Mouse (Mus musculus) limb, embryonic 11.5 days (tissue): ENCODE measurements around the gene Zfp316. TPM values are rescaled to one million over a fixed set of nuclear protein-coding genes. Genes with fewer than 3 reads are reported as not detected.

ENCODE experiments used
- ATAC-seq: fragments of 200-750 bp; cut with Nextera tagmentation; 2 replicates; pipeline ENCODE4 v1.8.0; 2017; ENCODE audit warnings: low read depth; ENCODE audit not compliant: insufficient number of reproducible peaks, low FRiP score, low TSS enrichment
- DNase-seq: peaks from one replicate; pipeline ENCODE4 v3.0.0-alpha.2; 2015; ENCODE audit warnings: low spot score
- H3K27ac ChIP-seq: fragments of 300-500 bp; sonication (generic); replicated peaks from 2 replicates; pipeline ENCODE4 v1.5.1; 2014; ENCODE audit warnings: low read depth, mild to moderate bottlenecking, low read length
- H3K27me3 ChIP-seq: fragments of 300-500 bp; sonication (generic); 2 replicates; pipeline ENCODE4 v1.6.1; 2014; ENCODE audit warnings: mild to moderate bottlenecking, low read length, mixed read lengths; ENCODE audit not compliant: control insufficient read depth, insufficient read depth
- H3K36me3 ChIP-seq: fragments of 300-500 bp; sonication (generic); 2 replicates; pipeline ENCODE4 v1.6.1; 2014; ENCODE audit warnings: mild to moderate bottlenecking, low read length, moderate library complexity, mixed read lengths; ENCODE audit not compliant: control insufficient read depth, insufficient read depth
- H3K4me1 ChIP-seq: fragments of 300-500 bp; sonication (generic); 2 replicates; pipeline ENCODE4 v1.6.1; 2014; ENCODE audit warnings: low read length, mixed read lengths; ENCODE audit not compliant: control insufficient read depth, insufficient read depth
- H3K4me2 ChIP-seq: fragments of 300-500 bp; sonication (generic); 2 replicates; pipeline ENCODE4 v1.6.1; 2014; ENCODE audit warnings: low read depth, mild to moderate bottlenecking, moderate library complexity; ENCODE audit not compliant: severe bottlenecking
- H3K4me3 ChIP-seq: fragments of 300-500 bp; sonication (generic); 2 replicates; pipeline ENCODE4 v1.5.1; 2014; ENCODE audit warnings: low read depth, low read length
- H3K9ac ChIP-seq: fragments of 300-500 bp; sonication (generic); 2 replicates; pipeline ENCODE4 v1.6.1; 2014; ENCODE audit warnings: mild to moderate bottlenecking, low read length
- H3K9me3 ChIP-seq: fragments of 300-500 bp; sonication (generic); 2 replicates; pipeline ENCODE4 v1.6.1; 2016; ENCODE audit warnings: low read length; ENCODE audit not compliant: control insufficient read depth
- WGBS: fragments of 180-500 bp; shearing (Covaris S2); extraction: QIAGEN DNeasy Blood & Tissue Kit; methylation state at CpG from one replicate; pipeline ENCODE4 v1.1.7; 2014; 5-methylcytosine and 5-hydroxymethylcytosine counted together
- polyA plus RNA-seq: library from polyadenylated mRNA; unstranded; fragments of >200 nt; fragmentation: Nextera tagmentation; extraction: Ambion mirVana; gene quantifications from 2 replicates; pipeline ENCODE4 v1.2.1, GENCODE M21; 2014

Zfp316 gene
- polyA plus RNA-seq, 1 experiment from 2014 or later: 2.0 TPM

GRCm38 (mm10) chr5:143261636-143262035 lies 8.2 kb downstream of the Zfp316 start:
- Histone ChIP-seq H3K36me3 (peaks cover 4% of the 10 kb centered on the region; the same call in 1 of the 2 replicates), H3K4me2 (no peak overlapping the region), H3K9me3 (no peaks in the 10 kb centered on the region), H3K27me3 (peaks cover 7% of the 10 kb centered on the region), H3K4me1 (no peaks in the 10 kb centered on the region), H3K9ac (no peak overlapping the region), H3K4me3 (no peak overlapping the region), H3K27ac (no peak overlapping the region)
- no peak for DNase-seq
- WGBS: 93% methylated on average over 8 of the region's 8 CpGs
- ATAC-seq: no peak

GRCm38 (mm10) chr5:143255802-143256201 lies 14.0 kb downstream of the Zfp316 start:
- WGBS: 69% methylated on average over 5 of the region's 5 CpGs
- H3K36me3 ChIP-seq: peaks cover 2% of the 10 kb centered on the region; the same call in 1 of the 2 replicates
- ATAC-seq (no peak), DNase-seq (no peak)
- no peak overlapping the region for H3K27ac ChIP-seq
- no peak overlapping the region for H3K9ac ChIP-seq
- no peak overlapping the region for H3K4me3 ChIP-seq
- H3K9me3 ChIP-seq: 0 out of 2 replicates have a peak, but pooled peaks cover 2% of the 10 kb centered on the region
- H3K4me1 ChIP-seq: peaks cover 17% of the 10 kb centered on the region
- H3K27me3 ChIP-seq: peaks cover 66% of the 10 kb centered on the region
- no peak overlapping the region for H3K4me2 ChIP-seq

- Histone ChIP-seq H3K9me3 (0 out of 2 replicates have a peak, but pooled peaks cover 2% of the 10 kb centered on the region), H3K4me1 (peaks cover 17% of the 10 kb centered on the region), H3K27me3 (peaks cover 66% of the 10 kb centered on the region), H3K36me3 (no peaks in the 10 kb centered on the region), H3K27ac (no peak overlapping the region), H3K4me3 (no peak overlapping the region), H3K4me2 (no peak overlapping the region), H3K9ac (no peak overlapping the region)
- DNase-seq (no peak), ATAC-seq (no peak)
- WGBS: 11% methylated on average over 24 of the region's 24 CpGs
Measured at GRCm38 (mm10) chr5:143255131-143255519, 14.7 kb downstream of the Zfp316 start.

GRCm38 (mm10) chr5:143254487-143255130 lies 15.2 kb downstream of the Zfp316 start:
- no peaks in the 10 kb centered on the region for H3K36me3 ChIP-seq

GRCm38 (mm10) chr5:143253881-143254486 lies 15.8 kb downstream of the Zfp316 start:
- no peak overlapping the region for H3K27ac ChIP-seq
- no peaks in the 10 kb centered on the region for H3K36me3 ChIP-seq
- ATAC-seq (peak; percentile 12; the same call in 1 of the 2 replicates), DNase-seq (no peak)
- peak overlapping the region; percentile 29 for H3K4me3 ChIP-seq
- H3K9me3 ChIP-seq: 0 out of 2 replicates have a peak, but pooled peaks cover 2% of the 10 kb centered on the region
- peaks cover 66% of the 10 kb centered on the region for H3K27me3 ChIP-seq
- peak overlapping the region; percentile 79 for H3K4me2 ChIP-seq
- WGBS: 2% methylated on average over 81 of the region's 81 CpGs
- H3K4me1 ChIP-seq: peaks cover 17% of the 10 kb centered on the region
- H3K9ac ChIP-seq: no peak overlapping the region

More at GRCm38 (mm10) chr5:143254487-143255130, 15.2 kb downstream of the Zfp316 start:
- H3K9me3 ChIP-seq: 0 out of 2 replicates have a peak, but pooled peaks cover 2% of the 10 kb centered on the region
- 4% methylated on average over 66 of the region's 66 CpGs for WGBS
- no peak overlapping the region for H3K27ac ChIP-seq
- H3K4me3 ChIP-seq: peak overlapping the region; percentile 29; the same call in 1 of the 2 replicates
- peak; percentile 57 for DNase-seq
- peak overlapping the region; percentile 79 for H3K4me2 ChIP-seq
- H3K27me3 ChIP-seq: peaks cover 66% of the 10 kb centered on the region
- no peak overlapping the region for H3K9ac ChIP-seq
- ATAC-seq: no peak
- H3K4me1 ChIP-seq: peaks cover 17% of the 10 kb centered on the region

GRCm38 (mm10) chr5:143253186-143253880 lies 16.5 kb downstream of the Zfp316 start:
- Histone ChIP-seq H3K9ac (no peak overlapping the region; the same call in 1 of the 2 replicates), H3K4me3 (peak overlapping the region; percentile 29), H3K36me3 (no peaks in the 10 kb centered on the region; the same call in 1 of the 2 replicates), H3K27ac (no peak overlapping the region), H3K27me3 (peaks cover 66% of the 10 kb centered on the region), H3K4me1 (peaks cover 17% of the 10 kb centered on the region), H3K4me2 (peak overlapping the region; percentile 79), H3K9me3 (0 out of 2 replicates have a peak, but pooled peaks cover 2% of the 10 kb centered on the region)
- 1% methylated on average over 92 of the region's 103 CpGs for WGBS
- peak; percentile 7; the same call in 1 of the 2 replicates for ATAC-seq
- peak; percentile 53 for DNase-seq

GRCm38 (mm10) chr5:143252791-143253185 lies 17.0 kb downstream of the Zfp316 start:
- H3K27me3 ChIP-seq: peaks cover 66% of the 10 kb centered on the region
- WGBS: 10% methylated on average over 18 of the region's 18 CpGs
- H3K9ac ChIP-seq: no peak overlapping the region
- DNase-seq: peak; percentile 33
- peaks cover 17% of the 10 kb centered on the region for H3K4me1 ChIP-seq
- H3K4me3 ChIP-seq: peak overlapping the region; percentile 29; the same call in 1 of the 2 replicates
- no peak overlapping the region; the same call in 1 of the 2 replicates for H3K4me2 ChIP-seq
- no peak for ATAC-seq
- peaks cover 2% of the 10 kb centered on the region; the same call in 1 of the 2 replicates for H3K36me3 ChIP-seq
- H3K9me3 ChIP-seq: 0 out of 2 replicates have a peak, but pooled peaks cover 2% of the 10 kb centered on the region
- no peak overlapping the region for H3K27ac ChIP-seq

- Histone ChIP-seq H3K9ac (no peak overlapping the region), H3K4me2 (no peak overlapping the region), H3K4me1 (peaks cover 17% of the 10 kb centered on the region), H3K27ac (no peak overlapping the region), H3K9me3 (0 out of 2 replicates have a peak, but pooled peaks cover 2% of the 10 kb centered on the region), H3K36me3 (peaks cover 2% of the 10 kb centered on the region; the same call in 1 of the 2 replicates), H3K4me3 (no peak overlapping the region), H3K27me3 (peaks cover 62% of the 10 kb centered on the region)
- ATAC-seq (no peak), DNase-seq (no peak)
- 39% methylated on average over 6 of the region's 6 CpGs for WGBS
Measured at GRCm38 (mm10) chr5:143252039-143252438, 17.8 kb downstream of the Zfp316 start.
